Mouse (Mus musculus) liver, adult 2 months (tissue): ENCODE measurements around the gene 1700067K01Rik.
"Not testable (repeated sequence)": the region's sequence is repeated elsewhere in the genome, so short reads cannot be mapped to it uniquely, and the experiment has no call there.

Experiments
- CTCF ChIP-seq: fragments of 200-500 bp; IDR thresholded peaks from 2 replicates; pipeline ENCODE4 v1.5.1; 2011; ENCODE audit warnings: low read depth, low read length, control low read depth
- POLR2A ChIP-seq: fragments of 200-500 bp; IDR thresholded peaks from 2 replicates; pipeline ENCODE4 v1.6.1; 2011; ENCODE audit warnings: low read length, control low read depth; ENCODE audit not compliant: insufficient read depth; ENCODE audit errors: extremely low read depth

- not testable (repeated sequence) for TF ChIP-seq CTCF, POLR2A
Observed at GRCm38 (mm10) chr8:83983222-83983621, 18.1 kb upstream of the 1700067K01Rik start.
